Mouse (Mus musculus): ENCODE measurements at regions not wholly inside any gene's neighbourhood (a gene's known extent, or its start where the extent isn't known, plus 50 kb on each side); places are given as distances from the start of the nearest gene placed in this dataset.

- Histone ChIP-seq H3K4me2 (ENCODE audit: low read length) (no peak overlapping the region), H3K27ac (ENCODE audit: low read depth) (no peak overlapping the region), H3K27me3 (replicated peaks; ENCODE audit: control insufficient read depth, insufficient read depth, low read length) (no peaks in the 10 kb centered on the region), H3K4me3 (ENCODE audit: low read depth, low read length) (no peak overlapping the region), H3K4me1 (replicated peaks; ENCODE audit: control insufficient read depth, insufficient read depth, low read length) (peaks cover 9% of the 10 kb centered on the region; the same call in 1 of the 2 replicates), H3K36me3 (ENCODE audit: control insufficient read depth, insufficient read depth, low read length) (no peaks in the 10 kb centered on the region), H3K9ac (ENCODE audit: low read length) (no peak overlapping the region), H3K9me3 (ENCODE audit: control insufficient read depth, low read length) (no peaks in the 10 kb centered on the region)
- ATAC-seq (replicated peaks; ENCODE audit: low FRiP score, low TSS enrichment, low read depth), result no peak
- DNase-seq (ENCODE audit: low spot score), result no peak
- WGBS, result 95% methylated on average over 1 of the region's 1 CpGs
Measured at GRCm38 (mm10) chr10:43746631-43747001, 154.9 kb downstream of the Qrsl1 start.

GRCm38 (mm10) chr10:43747541-43747940, 154.0 kb downstream of the Qrsl1 start:
- no peaks in the 10 kb centered on the region for H3K36me3 ChIP-seq (ENCODE audit: control insufficient read depth, insufficient read depth, low read length)
- H3K9ac ChIP-seq (ENCODE audit: low read length), result no peak overlapping the region
- peak; percentile 1 for DNase-seq (ENCODE audit: low spot score)
- H3K27ac ChIP-seq (ENCODE audit: low read depth), result no peak overlapping the region
- WGBS, result 89% methylated on average over 4 of the region's 4 CpGs
- no peak overlapping the region for H3K4me2 ChIP-seq (ENCODE audit: low read length)
- H3K9me3 ChIP-seq (ENCODE audit: control insufficient read depth, low read length), result no peaks in the 10 kb centered on the region
- no peak for ATAC-seq (replicated peaks; ENCODE audit: low FRiP score, low TSS enrichment, low read depth)
- H3K4me1 ChIP-seq (replicated peaks; ENCODE audit: control insufficient read depth, insufficient read depth, low read length), result peaks cover 13% of the 10 kb centered on the region; the same call in 1 of the 2 replicates
- H3K27me3 ChIP-seq (replicated peaks; ENCODE audit: control insufficient read depth, insufficient read depth, low read length), result no peaks in the 10 kb centered on the region
- H3K4me3 ChIP-seq (ENCODE audit: low read depth, low read length), result no peak overlapping the region

- Histone ChIP-seq H3K27ac (ENCODE audit: low read depth) (no peak overlapping the region), H3K36me3 (ENCODE audit: control insufficient read depth, insufficient read depth, low read length) (no peaks in the 10 kb centered on the region), H3K27me3 (replicated peaks; ENCODE audit: control insufficient read depth, insufficient read depth, low read length) (no peaks in the 10 kb centered on the region), H3K9me3 (ENCODE audit: control insufficient read depth, low read length) (no peaks in the 10 kb centered on the region), H3K4me3 (ENCODE audit: low read depth, low read length) (no peak overlapping the region), H3K4me2 (ENCODE audit: low read length) (no peak overlapping the region), H3K4me1 (replicated peaks; ENCODE audit: control insufficient read depth, insufficient read depth, low read length) (peaks cover 12% of the 10 kb centered on the region; the same call in 1 of the 2 replicates), H3K9ac (ENCODE audit: low read length) (no peak overlapping the region)
- WGBS, result 75% methylated on average over 3 of the region's 3 CpGs
- no peak for ATAC-seq (replicated peaks; ENCODE audit: low FRiP score, low TSS enrichment, low read depth)
- DNase-seq (ENCODE audit: low spot score), result no peak
Measured at GRCm38 (mm10) chr10:43748300-43748699, 153.2 kb downstream of the Qrsl1 start.

DNA sequence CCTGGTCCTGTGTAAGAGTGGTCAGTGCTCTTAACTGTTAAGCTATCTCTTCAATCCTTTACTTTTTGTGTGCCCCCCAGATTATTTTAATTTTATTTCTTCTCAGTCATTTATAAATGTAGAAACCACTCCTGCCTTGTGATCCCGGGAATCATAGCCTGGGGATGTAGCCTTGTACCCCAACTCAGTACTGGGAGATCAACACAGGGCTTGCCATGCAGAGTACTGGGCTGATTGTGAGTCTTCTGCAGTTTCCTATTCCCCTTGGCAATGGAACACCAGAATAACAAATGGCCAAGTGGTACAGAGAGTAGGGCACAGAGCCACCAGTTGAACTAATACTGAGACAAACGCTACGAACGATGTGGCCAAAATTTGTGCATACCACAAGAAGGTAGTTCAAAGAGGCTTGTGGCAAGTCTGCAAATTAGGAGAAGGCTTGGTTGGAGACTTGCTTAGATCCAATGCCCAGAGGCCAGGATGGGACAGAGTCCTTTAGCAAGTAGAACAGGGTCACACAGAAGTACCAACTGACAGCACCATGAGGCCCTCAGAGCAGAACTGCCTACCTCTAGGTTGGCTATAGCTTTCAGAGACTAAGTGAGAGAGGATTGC, 151.9 kb downstream of the Qrsl1 start:
- no peak for DNase-seq (ENCODE audit: low spot score)
- ATAC-seq (replicated peaks; ENCODE audit: low FRiP score, low TSS enrichment, low read depth), result no peak
- H3K27me3 ChIP-seq (replicated peaks; ENCODE audit: control insufficient read depth, insufficient read depth, low read length), result no peaks in the 10 kb centered on the region
- no peak overlapping the region for H3K4me3 ChIP-seq (ENCODE audit: low read depth, low read length)
- H3K27ac ChIP-seq (ENCODE audit: low read depth), result no peak overlapping the region
- no peaks in the 10 kb centered on the region for H3K36me3 ChIP-seq (ENCODE audit: control insufficient read depth, insufficient read depth, low read length)
- no peak overlapping the region for H3K9ac ChIP-seq (ENCODE audit: low read length)
- H3K4me2 ChIP-seq (ENCODE audit: low read length), result no peak overlapping the region
- 94% methylated on average over 4 of the region's 4 CpGs for WGBS
- no peaks in the 10 kb centered on the region for H3K9me3 ChIP-seq (ENCODE audit: control insufficient read depth, low read length)
- H3K4me1 ChIP-seq (replicated peaks; ENCODE audit: control insufficient read depth, insufficient read depth, low read length), result peaks cover 12% of the 10 kb centered on the region; the same call in 1 of the 2 replicates

GRCm38 (mm10) chr10:43750401-43750800, 151.1 kb downstream of the Qrsl1 start:
- DNase-seq (ENCODE audit: low spot score), result peak; percentile 48
- 86% methylated on average over 6 of the region's 6 CpGs for WGBS
- Histone ChIP-seq H3K27me3 (replicated peaks; ENCODE audit: control insufficient read depth, insufficient read depth, low read length) (no peaks in the 10 kb centered on the region), H3K27ac (ENCODE audit: low read depth) (no peak overlapping the region), H3K4me3 (ENCODE audit: low read depth, low read length) (no peak overlapping the region), H3K4me1 (replicated peaks; ENCODE audit: control insufficient read depth, insufficient read depth, low read length) (peaks cover 12% of the 10 kb centered on the region; the same call in 1 of the 2 replicates), H3K4me2 (ENCODE audit: low read length) (no peak overlapping the region), H3K9ac (ENCODE audit: low read length) (no peak overlapping the region), H3K36me3 (ENCODE audit: control insufficient read depth, insufficient read depth, low read length) (no peaks in the 10 kb centered on the region), H3K9me3 (ENCODE audit: control insufficient read depth, low read length) (no peaks in the 10 kb centered on the region)
- no peak for ATAC-seq (replicated peaks; ENCODE audit: low FRiP score, low TSS enrichment, low read depth)

DNA sequence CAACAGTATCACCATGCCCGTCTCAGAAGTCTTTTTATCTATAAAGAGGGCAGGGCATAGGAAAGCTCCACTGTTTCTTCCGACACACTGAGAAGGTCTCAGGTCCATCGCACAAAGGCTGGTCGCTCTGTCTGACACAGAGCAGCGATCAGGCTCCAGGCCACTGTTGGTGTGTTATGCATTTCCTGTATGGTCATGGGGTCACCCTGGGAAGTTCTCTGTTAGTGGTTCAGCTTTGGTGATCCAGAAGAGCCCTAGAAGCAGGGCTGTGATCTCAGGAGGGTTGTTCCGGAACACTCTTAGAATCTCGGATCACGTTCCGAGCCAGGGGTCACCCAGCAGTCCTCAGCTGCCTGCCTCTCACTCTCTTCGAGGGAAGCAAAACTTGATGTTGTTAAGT, 150.7 kb downstream of the Qrsl1 start:
- no peak overlapping the region for H3K27ac ChIP-seq (ENCODE audit: low read depth)
- H3K36me3 ChIP-seq (ENCODE audit: control insufficient read depth, insufficient read depth, low read length), result no peaks in the 10 kb centered on the region
- H3K4me2 ChIP-seq (ENCODE audit: low read length), result no peak overlapping the region
- no peak overlapping the region for H3K4me3 ChIP-seq (ENCODE audit: low read depth, low read length)
- peak; percentile 43 for DNase-seq (ENCODE audit: low spot score)
- 62% methylated on average over 10 of the region's 10 CpGs for WGBS
- peaks cover 12% of the 10 kb centered on the region; the same call in 1 of the 2 replicates for H3K4me1 ChIP-seq (replicated peaks; ENCODE audit: control insufficient read depth, insufficient read depth, low read length)
- H3K9me3 ChIP-seq (ENCODE audit: control insufficient read depth, low read length), result no peaks in the 10 kb centered on the region
- no peak for ATAC-seq (replicated peaks; ENCODE audit: low FRiP score, low TSS enrichment, low read depth)
- H3K9ac ChIP-seq (ENCODE audit: low read length), result no peak overlapping the region
- no peaks in the 10 kb centered on the region for H3K27me3 ChIP-seq (replicated peaks; ENCODE audit: control insufficient read depth, insufficient read depth, low read length)

DNA sequence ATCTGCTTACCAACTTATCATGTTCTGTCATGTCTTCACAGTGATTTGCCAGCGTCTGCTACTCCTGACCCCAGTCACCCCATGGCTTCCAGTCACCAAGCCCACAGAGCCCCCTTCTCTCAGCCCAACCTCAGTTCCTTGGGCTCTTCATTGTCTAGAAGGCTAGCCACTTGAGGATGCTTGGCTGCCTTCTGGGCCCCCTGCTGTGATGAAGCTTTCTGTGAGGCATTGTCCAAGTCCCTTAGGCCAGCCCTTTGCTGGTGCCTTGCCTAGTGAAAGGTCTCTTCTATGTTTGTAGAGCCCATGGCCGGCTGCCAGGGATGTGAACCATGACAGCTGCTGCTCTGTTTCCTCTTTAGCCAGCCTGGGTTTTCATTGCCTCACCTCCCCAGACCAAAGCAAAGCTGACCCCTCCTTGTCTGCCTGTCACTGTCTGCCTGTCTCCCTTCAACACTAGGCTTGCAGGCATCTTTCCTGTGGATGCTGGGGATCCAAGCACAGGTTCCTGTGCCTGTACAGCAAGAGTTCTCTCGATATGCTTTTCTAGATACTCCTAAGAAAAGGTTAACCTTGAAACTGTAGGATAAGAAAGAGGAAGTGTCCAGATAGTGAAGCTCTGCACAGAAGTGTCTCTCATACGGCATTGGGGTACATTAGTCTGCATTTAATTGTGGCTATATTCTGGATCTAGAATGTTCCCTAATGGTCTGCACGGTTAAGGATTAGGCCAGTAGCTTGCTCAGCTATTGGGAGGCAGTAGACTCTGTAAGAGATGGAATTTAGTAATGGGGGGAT, 149.5 kb downstream of the Qrsl1 start:
- peak; percentile 71 for DNase-seq (ENCODE audit: low spot score)
- WGBS, result 48% methylated on average over 5 of the region's 5 CpGs

GRCm38 (mm10) chr10:43756881-43757565, 144.5 kb downstream of the Qrsl1 start:
- peak; percentile 44 for DNase-seq (ENCODE audit: low spot score)
- ATAC-seq (replicated peaks; ENCODE audit: low FRiP score, low TSS enrichment, low read depth), result no peak
- 68% methylated on average over 6 of the region's 6 CpGs for WGBS

More for the DNA sequence above, 149.5 kb downstream of the Qrsl1 start:
- Histone ChIP-seq H3K4me3 (ENCODE audit: low read depth, low read length) (no peak overlapping the region), H3K36me3 (ENCODE audit: control insufficient read depth, insufficient read depth, low read length) (no peaks in the 10 kb centered on the region), H3K27ac (ENCODE audit: low read depth) (peak overlapping the region; percentile 6; the same call in 1 of the 2 replicates), H3K9me3 (ENCODE audit: control insufficient read depth, low read length) (no peaks in the 10 kb centered on the region), H3K4me1 (replicated peaks; ENCODE audit: control insufficient read depth, insufficient read depth, low read length) (peaks cover 12% of the 10 kb centered on the region; the same call in 1 of the 2 replicates), H3K4me2 (ENCODE audit: low read length) (no peak overlapping the region), H3K9ac (ENCODE audit: low read length) (no peak overlapping the region), H3K27me3 (replicated peaks; ENCODE audit: control insufficient read depth, insufficient read depth, low read length) (no peaks in the 10 kb centered on the region)
- no peak for ATAC-seq (replicated peaks; ENCODE audit: low FRiP score, low TSS enrichment, low read depth)

More at GRCm38 (mm10) chr10:43756881-43757565, 144.5 kb downstream of the Qrsl1 start:
- H3K4me2 ChIP-seq (ENCODE audit: low read length), result no peak overlapping the region
- H3K4me3 ChIP-seq (ENCODE audit: low read depth, low read length), result no peak overlapping the region
- H3K36me3 ChIP-seq (ENCODE audit: control insufficient read depth, insufficient read depth, low read length), result no peaks in the 10 kb centered on the region
- H3K4me1 ChIP-seq (replicated peaks; ENCODE audit: control insufficient read depth, insufficient read depth, low read length), result peaks cover 4% of the 10 kb centered on the region; the same call in 1 of the 2 replicates
- no peak overlapping the region for H3K27ac ChIP-seq (ENCODE audit: low read depth)
- no peaks in the 10 kb centered on the region for H3K9me3 ChIP-seq (ENCODE audit: control insufficient read depth, low read length)
- H3K9ac ChIP-seq (ENCODE audit: low read length), result no peak overlapping the region
- H3K27me3 ChIP-seq (replicated peaks; ENCODE audit: control insufficient read depth, insufficient read depth, low read length), result no peaks in the 10 kb centered on the region
